Mouse (Mus musculus) bone marrow macrophage, adult 2 months (primary cell): ENCODE data around the gene Aff3.

ENCODE experiments used
- CTCF ChIP-seq: IDR thresholded peaks from 2 replicates; pipeline ENCODE4 v1.5.1; 2012; ENCODE audit warnings: low read depth, mild to moderate bottlenecking, low read length, moderate library complexity
- POLR2A ChIP-seq: IDR thresholded peaks from 2 replicates; pipeline ENCODE4 v1.6.1; 2012; ENCODE audit warnings: mild to moderate bottlenecking, low read depth, low read length, borderline replicate concordance

GRCm38 (mm10) chr1:38393516-38393915, 271.2 kb downstream of the Aff3 start:
- TF ChIP-seq POLR2A (no peak), CTCF (no peak)
